Mouse (Mus musculus): Measurements from ENCODE around the gene Nanp. TPM values are rescaled to one million over a fixed set of nuclear protein-coding genes. Genes with fewer than 3 reads are reported as not detected.

Nanp gene
- polyA plus RNA-seq, 1 experiment from 2014 or later, result 35.3 TPM

DNA sequence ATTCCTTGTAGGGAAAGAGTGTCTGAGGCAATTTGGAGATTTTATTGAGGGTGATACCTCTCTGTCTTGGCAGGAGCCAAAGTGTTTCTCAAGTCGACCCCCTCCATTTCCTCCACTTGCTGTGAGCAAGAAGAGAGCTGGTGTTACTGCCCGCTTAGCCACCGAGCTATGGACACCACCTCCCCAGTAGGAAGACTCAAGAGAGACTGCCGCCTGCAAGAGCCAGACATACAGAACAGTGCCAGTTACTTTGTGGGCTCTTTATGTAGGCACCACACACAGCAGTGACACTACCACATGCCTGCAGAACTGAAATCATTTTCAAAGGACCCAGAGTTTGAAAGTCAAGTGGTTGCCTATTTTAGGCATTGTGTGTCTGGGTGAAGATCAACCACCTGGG lies 48.1 kb downstream of the Nanp start:
- Histone ChIP-seq H3K9ac (replicated peaks) (no peak overlapping the region), H3K4me2 (replicated peaks) (no peak overlapping the region), H3K4me1 (no peaks in the 10 kb centered on the region), H3K36me3 (no peaks in the 10 kb centered on the region), H3K4me3 (no peak overlapping the region), H3K27ac (replicated peaks) (no peak overlapping the region), H3K27me3 (no peaks in the 10 kb centered on the region), H3K9me3 (no peaks in the 10 kb centered on the region)
- no peak for ATAC-seq (replicated peaks)
- 90% methylated on average over 4 of the region's 4 CpGs for WGBS

DNA sequence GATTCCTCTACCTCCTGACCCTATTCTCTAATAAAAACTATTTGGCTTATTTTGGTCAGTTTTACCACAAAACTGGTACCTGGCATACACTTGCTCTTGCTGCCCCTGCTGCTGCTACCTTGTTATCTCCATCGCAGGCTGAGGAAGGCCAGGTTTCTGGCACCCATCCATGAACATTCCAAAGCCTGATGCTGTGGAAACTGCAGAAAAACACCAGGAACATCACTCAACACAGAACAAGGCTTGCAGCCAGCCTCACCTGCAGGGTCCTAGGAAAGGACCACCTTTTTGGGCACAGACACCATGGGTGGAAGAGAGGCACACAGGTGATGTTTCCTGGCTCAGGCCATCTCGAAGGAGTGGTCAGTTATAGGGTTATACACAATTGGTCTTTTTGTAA lies 48.7 kb downstream of the Nanp start:
- no peak overlapping the region for H3K27ac ChIP-seq (replicated peaks)
- no peak for ATAC-seq (replicated peaks)
- no peaks in the 10 kb centered on the region for H3K4me1 ChIP-seq
- H3K27me3 ChIP-seq, result no peaks in the 10 kb centered on the region
- no peak overlapping the region for H3K4me3 ChIP-seq
- 73% methylated on average over 2 of the region's 2 CpGs for WGBS
- H3K36me3 ChIP-seq, result no peaks in the 10 kb centered on the region
- no peak overlapping the region for H3K4me2 ChIP-seq (replicated peaks)
- H3K9ac ChIP-seq (replicated peaks), result no peak overlapping the region
- H3K9me3 ChIP-seq, result no peaks in the 10 kb centered on the region

DNA sequence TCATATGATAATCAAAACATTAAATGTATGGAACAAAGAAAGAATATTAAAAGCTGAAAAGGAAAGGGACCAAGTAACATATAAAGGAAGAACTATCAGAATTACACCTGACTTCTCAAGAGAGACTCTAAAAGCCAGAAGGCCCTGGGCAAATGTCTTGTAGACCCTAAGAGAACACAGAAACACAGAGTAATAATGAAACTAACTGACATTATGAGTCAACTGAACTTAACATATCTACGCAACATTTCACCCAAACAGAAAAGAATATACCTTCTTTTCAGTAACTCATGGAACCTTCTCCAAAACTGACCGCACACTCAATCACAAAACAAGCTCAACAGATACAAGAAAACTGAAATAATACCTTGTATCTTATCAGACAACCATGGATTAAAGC lies 53.8 kb downstream of the Nanp start:
- WGBS, result 98% methylated on average over 2 of the region's 2 CpGs
- Histone ChIP-seq H3K4me1 (no peaks in the 10 kb centered on the region), H3K27ac (replicated peaks) (no peak overlapping the region), H3K27me3 (no peaks in the 10 kb centered on the region), H3K4me2 (replicated peaks) (no peak overlapping the region), H3K9ac (replicated peaks) (no peak overlapping the region), H3K9me3 (no peaks in the 10 kb centered on the region), H3K36me3 (no peaks in the 10 kb centered on the region), H3K4me3 (no peak overlapping the region)
- no peak for ATAC-seq (replicated peaks)

DNA sequence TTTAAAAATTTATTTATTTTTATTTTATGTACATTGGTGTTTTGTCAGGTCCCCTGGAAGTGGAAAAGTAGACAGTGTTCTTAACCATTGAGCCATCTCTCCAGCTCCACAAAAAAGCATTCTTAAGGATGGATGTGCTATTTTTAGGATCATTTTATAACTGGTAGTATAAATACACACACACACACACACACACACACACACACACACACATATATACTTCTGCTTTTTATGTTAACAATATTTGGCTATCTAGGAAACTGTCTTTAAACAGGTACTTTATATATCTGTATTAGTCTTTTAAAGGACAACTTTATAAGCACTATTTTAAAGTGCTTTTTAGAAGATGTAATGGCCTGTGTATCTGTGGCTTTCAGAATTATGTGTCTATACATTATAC lies 57.1 kb downstream of the Nanp start:
- Histone ChIP-seq H3K4me2 (replicated peaks) (no peak overlapping the region), H3K4me1 (no peaks in the 10 kb centered on the region), H3K9me3 (no peaks in the 10 kb centered on the region), H3K9ac (replicated peaks) (no peak overlapping the region), H3K4me3 (no peak overlapping the region), H3K36me3 (no peaks in the 10 kb centered on the region), H3K27ac (replicated peaks) (no peak overlapping the region), H3K27me3 (no peaks in the 10 kb centered on the region)
- no peak for ATAC-seq (replicated peaks)

DNA sequence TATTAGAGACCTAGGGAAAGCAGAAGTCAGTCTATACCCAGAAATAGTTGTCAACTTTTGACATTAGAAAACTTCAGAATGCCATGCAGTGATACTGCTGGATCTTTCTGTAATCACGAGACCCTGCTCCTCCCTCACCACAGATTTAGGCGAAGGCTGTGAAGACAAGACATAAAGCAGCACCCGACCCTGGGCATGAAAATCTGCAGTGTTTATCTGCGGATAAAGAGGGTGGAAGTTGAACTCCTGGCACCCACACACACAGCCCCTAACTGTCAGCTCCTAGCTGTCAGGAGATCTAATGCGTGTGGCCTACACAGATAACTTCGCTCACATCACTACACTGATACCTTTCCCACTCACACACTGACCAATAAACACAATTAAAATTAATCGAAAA lies 57.7 kb downstream of the Nanp start:
- Histone ChIP-seq H3K4me2 (replicated peaks) (no peak overlapping the region), H3K27me3 (no peaks in the 10 kb centered on the region), H3K27ac (replicated peaks) (no peak overlapping the region), H3K9me3 (no peaks in the 10 kb centered on the region), H3K4me1 (no peaks in the 10 kb centered on the region), H3K9ac (replicated peaks) (no peak overlapping the region), H3K36me3 (no peaks in the 10 kb centered on the region), H3K4me3 (no peak overlapping the region)
- WGBS, result 92% methylated on average over 7 of the region's 7 CpGs
- ATAC-seq (replicated peaks), result no peak

DNA sequence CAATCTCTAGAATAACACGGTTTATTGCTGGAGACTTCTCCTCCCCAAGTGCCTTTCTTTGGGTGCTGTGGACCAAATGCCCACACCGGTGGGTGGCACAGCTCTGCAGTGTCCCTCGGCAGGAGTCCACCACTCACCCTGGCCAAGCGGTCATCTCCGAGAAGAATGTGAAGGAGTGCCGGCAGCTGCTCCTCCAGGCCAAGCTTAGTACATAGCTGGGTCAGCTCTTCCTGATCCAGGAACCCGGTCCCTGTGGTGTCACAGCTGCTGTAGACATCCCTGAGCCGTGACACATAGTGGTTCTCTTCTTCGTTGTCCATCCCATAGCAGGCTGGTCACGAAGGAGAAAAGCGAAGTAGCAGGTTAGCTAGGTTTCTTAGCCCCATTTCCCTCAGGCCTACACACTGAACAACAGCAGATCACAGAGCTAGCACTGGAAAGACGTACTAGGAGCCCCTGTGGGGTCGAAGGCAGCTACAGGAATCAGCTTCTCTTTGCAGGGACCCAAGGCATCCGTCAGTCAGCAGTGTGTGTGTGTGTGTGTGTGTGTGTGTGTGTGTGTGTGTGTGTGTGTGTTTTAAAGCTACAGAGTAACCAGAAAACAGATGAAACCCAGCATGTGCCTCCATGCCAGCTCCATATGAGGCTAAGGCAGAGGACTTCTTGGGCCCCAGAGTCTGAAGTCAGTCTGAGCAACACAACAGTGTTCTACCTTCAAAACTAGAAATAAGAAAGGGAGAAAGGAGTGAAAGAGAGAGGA lies 59.2 kb downstream of the Nanp start:
- no peak overlapping the region for H3K4me2 ChIP-seq (replicated peaks)
- H3K4me3 ChIP-seq, result no peak overlapping the region
- 0 out of 2 replicates have a peak, but pooled peaks cover 4% of the 10 kb centered on the region for H3K36me3 ChIP-seq
- 88% methylated on average over 14 of the region's 14 CpGs for WGBS
- no peaks in the 10 kb centered on the region for H3K27me3 ChIP-seq
- no peaks in the 10 kb centered on the region for H3K9me3 ChIP-seq
- no peak overlapping the region for H3K9ac ChIP-seq (replicated peaks)
- H3K4me1 ChIP-seq, result no peaks in the 10 kb centered on the region
- no peak for ATAC-seq (replicated peaks)
- H3K27ac ChIP-seq (replicated peaks), result no peak overlapping the region

Other genes starting within 250 kb of the Nanp start
- gene Abhd12, start 134.7 kb downstream of the Nanp start, polyA plus RNA-seq (2015; fragmentation: Nextera tagmentation; extraction: Ambion mirVana), result 97.7 and 98.2 TPM in 2 replicates
- 30.4 and 33.4 TPM in 2 replicates for gene Gins1, start 134.0 kb downstream of the Nanp start, polyA plus RNA-seq (2015; fragmentation: Nextera tagmentation; extraction: Ambion mirVana)
- gene Ninl, start within 50 bp of the Nanp start, polyA plus RNA-seq (2015; fragmentation: Nextera tagmentation; extraction: Ambion mirVana), result 11.4 and 13.8 TPM in 2 replicates
- gene Gm14151, start 53.0 kb upstream of the Nanp start, polyA plus RNA-seq (2015; fragmentation: Nextera tagmentation; extraction: Ambion mirVana), result not detected in 2 replicates
- gene Gm14147, start 58.8 kb upstream of the Nanp start, polyA plus RNA-seq (2015; fragmentation: Nextera tagmentation; extraction: Ambion mirVana), result not detected in 2 replicates